Mouse (Mus musculus) mesoderm, embryonic 11.5 days (tissue): ENCODE data around the gene Cd300lg.

ENCODE experiments used
- DNase-seq: peaks from one replicate; pipeline ENCODE4 v3.0.0-alpha.2; 2012; ENCODE audit warnings: low read depth, low spot score

The Cd300lg gene

DNA sequence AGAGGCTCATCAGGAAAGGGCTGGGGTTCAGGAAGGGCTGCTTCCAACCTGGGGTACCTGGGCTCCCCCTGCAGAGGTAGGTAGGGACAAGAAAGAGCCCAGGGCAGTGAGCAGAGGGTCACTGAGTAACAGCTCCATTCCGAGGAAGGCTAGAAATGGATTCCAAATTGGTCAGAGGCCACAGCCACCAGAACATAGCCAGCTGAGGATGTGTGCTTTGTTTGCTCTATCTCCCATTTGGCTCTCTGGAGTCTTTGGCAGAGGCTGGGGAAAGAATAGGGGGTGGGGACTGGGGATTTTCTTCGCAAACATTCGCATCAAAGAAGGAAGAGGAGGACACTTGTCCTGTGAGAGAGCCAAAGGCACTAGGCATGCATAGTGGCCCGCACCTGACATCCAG, 10.6 kb downstream of the Cd300lg start:
- DNase-seq: no peak

DNA sequence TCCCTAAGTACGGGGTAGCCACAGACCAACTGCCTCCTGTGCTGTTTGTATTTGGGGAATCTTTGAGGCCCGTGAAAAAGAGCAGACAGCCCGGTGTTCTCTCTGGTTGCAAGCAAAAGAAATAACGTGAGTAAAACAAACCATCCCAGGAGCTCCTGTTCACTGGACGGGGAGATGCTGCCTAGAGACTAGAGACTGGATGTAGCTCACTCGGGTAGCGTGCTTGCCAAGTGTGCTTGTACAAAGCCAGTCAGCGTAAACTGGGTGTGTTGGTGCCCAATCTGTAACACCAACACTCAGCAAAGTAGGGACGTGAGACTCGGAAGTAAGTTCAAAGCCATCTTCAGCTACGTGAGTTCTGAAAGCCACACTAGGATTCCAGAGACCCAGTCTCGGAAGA, 11.4 kb downstream of the Cd300lg start:
- DNase-seq: no peak

DNA sequence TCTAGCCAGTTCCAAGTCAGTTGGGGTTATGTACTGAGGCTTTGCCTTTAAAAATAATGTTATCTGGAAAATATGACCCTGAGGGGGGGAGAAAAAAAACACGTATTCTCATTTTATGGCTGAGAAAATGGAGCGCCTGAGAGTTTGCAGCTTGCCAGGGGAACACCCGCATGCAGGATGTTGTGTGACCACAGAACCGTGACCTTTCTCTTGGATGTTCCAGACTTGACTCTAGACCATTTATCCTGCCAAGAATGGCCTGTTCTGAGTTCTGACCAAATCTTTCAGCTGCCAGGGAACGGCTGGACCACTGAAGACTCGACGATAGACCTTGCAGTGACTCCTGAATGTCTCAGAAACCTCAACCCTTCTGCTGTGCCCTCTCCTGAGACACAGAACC, 11.9 kb downstream of the Cd300lg start:
- no peak for DNase-seq

DNA sequence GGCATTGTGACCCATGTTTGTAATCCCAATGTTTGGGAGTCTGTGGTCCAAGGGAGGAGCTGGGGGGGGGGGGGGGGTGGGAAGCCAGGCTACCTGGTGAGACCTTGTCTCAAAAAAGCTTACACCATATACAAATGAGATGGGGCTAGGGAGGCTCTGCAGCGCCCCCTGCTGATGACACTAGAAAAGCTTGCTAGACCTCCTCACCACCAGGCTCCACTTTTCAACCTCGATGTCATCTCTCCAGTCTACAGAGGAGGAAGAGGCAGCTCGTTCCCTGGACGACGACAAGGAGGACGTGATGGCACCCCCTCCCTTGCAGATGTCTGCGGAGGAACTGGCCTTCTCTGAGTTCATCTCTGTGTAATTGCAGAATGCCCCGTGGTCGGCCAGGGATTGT, 12.5 kb downstream of the Cd300lg start:
- peak; percentile 66 for DNase-seq

DNA sequence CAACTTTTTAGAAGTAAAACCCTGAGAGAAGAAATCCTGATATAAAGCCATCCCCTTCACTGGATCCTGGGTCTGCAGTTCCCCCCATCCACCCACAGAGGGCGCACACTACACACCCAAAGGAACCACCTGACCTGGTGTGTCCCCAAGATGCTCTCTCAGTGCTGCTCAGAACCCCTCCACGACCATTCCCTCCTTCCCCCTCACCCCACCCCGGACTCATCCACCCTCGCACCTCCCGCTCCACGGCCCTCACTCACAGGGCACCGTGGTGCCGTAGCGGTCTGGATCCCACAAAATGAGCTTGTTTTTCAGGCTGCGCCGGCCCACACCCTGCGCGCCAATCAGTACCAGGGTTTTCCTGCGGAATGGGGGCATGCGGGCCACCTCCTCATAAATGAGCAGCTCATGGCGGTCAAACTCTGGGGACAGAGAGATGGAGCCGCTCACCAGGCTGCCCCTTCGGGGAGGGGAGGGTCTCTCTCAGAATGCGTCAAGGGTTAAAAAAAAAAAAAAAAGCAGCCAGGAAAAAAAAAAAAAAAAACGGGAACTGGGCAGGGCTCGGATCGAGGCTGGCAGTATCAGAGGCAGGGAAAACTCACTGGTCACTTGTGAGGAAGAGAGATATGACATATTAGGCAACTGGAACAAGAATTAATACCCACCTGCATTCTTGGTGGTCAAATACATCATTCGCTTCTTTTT, 20.1 kb downstream of the Cd300lg start:
- DNase-seq: peak; percentile 82

DNA sequence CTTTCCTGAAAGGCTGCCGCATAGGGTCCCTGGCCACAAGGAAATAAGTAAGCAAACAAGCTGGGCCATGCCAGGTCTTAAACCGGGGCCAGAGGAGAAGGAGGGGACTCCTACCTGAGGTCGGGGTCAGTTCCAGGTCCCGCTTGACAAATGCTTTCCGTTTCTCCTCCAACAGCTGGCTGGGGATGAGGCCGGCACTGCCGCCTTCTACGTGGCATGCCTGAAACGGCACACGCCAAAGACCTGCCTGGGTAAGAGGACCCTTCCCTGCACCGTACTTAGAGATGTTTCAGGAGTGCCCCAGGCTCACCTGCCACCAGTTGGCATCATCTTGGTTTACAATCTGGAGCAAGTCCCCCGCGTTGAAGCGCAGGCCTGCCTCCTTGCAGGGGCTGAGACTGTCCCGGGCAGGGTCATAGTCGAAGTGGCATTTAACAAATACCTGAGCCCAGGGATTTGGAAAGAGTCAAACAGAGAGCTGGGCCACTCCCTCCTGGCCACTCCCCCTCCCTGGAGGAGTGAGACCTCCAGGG, 20.7 kb downstream of the Cd300lg start:
- no peak for DNase-seq

DNA sequence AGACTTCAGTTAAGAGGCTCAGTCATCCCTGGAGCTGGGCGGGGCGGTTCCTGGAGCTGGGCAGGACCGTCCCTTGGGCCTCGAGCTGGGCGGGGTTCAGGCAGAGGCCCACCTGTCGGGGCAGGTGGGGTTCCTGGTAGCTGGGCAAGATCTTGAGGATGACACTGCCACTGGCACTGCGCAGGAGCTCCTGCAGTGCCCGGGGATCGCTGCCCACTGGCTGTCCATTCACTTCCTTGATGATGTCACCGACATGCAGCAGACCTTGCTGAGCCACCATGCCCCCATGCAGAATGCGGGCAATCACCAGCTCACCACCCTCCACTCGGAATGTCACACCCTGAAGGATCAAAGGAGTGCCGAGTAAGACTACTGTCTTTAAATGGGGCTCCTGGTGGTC, 21.8 kb downstream of the Cd300lg start:
- no peak for DNase-seq

DNA sequence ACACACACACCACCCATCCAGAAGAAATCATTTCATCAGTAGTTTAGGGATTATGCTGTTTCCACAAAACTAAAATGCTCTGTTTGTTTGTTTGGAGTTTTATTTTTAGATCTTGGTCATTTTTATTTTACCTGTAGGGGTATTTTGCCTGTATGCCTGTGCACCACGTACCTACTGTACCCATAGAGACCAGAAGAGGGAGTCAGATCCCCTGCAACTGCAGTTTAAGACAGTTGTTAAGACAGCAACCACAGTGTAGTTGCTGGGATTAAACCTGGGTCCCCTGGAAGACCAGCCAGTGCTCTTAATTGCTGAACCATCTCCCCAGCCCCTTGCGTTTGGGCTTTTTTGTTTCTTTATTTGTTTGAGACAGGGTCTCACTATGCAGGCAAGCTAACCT, 27.7 kb downstream of the Cd300lg start:
- DNase-seq: no peak

DNA sequence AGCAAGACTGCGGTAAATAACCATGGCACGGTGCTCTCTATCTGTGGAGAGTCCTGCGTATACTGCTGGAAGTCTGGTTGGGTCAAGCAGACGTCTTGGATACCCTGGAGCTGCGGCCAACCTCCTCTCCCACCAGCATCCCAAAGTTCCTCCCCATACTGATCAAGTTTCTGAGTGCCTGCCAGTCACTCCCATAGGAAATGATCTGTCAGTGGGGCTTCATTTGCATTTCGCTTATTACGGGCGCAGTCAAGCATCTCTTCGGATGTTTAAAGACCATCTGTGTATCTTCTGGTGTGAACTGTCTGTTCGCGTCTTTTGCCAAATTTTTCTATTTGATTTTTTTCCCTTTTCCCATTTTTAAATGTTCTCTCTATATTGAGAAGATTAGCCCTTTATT, 28.3 kb downstream of the Cd300lg start:
- DNase-seq: no peak

DNA sequence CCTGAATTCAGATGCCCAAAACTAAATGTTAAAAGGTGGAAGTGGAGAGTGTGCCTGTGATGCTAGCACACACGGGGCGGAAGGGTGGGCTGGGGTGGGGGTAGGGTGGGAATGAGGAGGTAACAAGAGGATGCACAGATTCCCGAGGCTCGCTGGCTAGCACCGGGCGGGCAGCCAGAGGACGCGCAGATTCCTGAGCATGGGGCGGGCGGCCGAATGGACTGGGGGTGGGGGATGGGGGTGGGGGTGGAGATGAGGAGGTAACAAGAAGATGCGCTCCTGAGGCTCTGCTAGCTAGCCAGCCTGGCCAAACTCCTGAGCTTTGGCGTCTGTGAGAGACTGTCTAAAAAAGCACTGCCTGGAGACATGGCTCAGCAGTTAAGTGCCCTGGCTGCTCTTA, 29.1 kb downstream of the Cd300lg start:
- no peak for DNase-seq

DNA sequence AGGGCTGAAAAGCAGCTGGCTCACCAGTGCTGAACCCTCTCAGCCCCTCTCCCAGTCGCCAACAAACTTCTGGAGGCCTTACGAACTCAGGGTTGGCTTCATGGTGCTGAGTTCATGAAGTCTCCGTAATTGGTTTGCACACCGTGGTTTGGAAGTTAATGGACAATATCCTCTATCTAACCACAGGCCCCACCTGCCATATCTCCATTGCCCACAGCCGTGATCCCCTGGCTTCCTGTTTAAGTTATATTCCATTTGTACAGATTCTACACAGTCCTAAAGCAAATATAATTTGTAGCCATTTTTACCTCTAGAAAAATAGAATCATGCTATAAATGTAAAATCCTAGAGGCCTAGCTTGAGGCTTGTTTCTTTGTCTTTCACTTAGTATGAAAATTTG, 31.4 kb downstream of the Cd300lg start:
- DNase-seq: no peak

DNA sequence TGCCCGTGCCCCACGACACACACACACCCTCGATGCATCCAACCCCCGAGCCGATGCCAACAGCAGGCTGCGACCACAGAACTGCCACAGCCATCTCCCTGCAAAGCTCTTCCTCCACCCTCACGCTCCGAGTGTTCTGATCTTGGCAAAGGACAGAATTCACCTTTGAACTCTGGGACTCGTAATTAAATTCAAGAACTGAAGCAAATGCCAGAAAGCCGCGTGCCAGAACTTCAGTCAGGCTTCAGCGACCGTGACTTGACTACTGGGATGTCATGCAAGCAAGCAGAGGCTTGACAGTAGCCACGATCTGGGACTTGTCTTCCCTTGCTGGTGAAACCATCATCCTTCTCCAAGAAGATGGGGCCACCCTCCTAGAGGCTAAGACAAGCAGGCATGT, 32.4 kb downstream of the Cd300lg start:
- DNase-seq: no peak

DNA sequence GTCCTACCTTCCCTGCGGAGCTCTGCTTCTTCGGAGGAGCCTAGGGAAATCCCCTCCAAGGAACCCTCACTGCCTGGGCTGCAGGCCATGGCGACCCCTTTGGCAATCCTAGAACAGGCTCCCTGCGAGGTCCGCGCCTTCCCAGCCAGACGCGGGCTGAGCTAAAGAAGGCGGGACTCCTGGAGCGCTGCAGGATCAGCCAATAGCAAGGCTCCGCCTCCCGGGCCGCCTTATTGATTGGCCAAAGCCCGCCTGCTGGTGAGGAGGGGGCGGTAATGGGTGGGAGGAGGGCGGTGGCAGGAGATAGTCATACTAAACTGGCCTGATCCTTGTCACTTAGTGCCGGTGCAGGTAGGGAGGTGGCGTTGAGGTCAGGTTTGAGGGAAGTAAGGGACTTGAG, 41.0 kb downstream of the Cd300lg start:
- peak; percentile 88 for DNase-seq

DNA sequence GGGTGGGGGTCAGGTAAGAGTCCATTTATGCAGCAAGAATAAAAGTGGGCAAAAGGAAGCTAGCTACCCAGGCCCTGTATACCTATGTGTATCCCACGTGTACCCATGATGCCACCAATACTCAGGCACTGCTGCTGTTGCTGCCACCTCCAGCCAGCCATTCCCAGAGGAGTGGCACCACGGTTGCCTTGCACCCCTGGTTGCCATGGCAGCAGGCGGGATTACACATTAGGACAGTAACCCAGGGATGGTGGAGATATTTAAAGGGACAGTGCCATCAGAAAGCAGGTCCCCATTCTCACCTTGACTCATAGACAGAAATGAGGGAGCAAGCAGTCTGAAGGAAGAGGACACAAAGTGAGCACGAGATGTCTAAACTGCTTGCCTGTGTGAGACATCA, 41.9 kb downstream of the Cd300lg start:
- DNase-seq: no peak

DNA sequence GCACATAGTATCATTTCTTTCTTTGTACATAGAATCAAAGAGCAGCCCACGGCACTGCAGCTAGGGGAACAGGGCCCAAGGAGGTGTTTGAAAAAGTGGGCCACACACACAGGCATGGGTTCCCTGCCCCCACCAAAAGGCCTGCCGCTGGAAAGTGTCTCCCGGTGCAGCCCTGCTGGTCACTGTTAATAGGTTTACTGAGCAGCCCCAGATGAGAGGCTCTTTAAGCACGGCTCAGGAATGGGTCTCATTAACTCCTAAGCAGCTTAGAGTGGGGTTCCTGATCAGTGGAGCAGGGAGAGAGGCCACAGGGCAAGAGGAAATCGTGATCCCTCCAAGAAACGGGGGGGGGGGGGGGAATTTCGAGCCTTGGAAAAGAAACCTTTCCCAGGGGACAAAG, 42.9 kb downstream of the Cd300lg start:
- DNase-seq: no peak

DNA sequence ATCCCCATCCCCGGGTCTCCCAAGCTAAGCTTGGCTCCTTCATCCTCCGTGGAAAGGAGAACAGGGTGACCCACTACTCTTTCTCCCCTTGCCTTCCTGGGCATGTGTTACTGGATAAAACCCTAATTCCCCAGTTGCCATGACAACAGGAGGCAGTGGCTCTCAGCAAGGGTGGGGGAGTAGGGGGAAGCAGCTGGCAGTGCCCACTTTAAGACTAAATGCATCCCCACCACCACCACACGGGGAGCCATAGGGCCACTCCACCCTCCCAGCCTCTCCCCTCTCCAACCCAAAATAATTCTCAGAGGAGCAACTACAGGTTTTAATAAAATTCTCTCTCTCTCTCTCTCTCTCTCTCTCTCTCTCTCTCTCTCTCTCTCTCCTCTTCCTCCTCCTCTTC, 45.0 kb downstream of the Cd300lg start:
- peak; percentile 53 for DNase-seq

DNA sequence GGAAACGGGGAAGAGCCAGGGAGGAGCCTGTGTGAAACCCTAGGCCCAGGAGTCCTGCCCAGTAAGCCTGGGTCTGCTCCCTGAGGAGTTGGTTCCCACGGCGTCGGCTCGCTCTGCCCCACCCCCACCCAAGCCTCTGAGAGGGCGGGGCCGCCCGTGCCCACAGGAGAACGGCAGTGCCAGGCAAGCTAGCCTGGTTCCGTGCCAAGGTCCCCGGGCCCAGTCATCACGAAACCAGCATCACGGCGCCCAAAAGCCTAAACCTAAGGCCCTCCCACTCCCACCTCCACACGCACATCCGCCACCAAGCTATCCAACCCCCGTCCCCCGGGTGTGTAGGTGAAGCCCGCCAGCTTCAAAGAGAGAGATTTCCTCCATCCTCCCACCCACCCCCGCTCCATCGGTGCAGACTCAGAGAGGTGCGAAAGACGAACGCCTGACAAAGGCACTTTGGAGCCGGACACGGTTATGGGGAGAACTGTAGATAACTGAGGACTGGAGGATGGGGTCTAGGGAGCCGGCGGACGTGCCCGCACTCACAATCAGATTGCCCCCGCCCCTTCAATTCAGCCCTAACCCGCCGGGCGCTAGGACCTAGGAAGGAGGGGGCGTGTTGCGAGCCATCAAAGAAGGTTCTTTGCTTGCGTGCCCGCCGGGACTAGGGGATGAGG, 45.9 kb downstream of the Cd300lg start:
- peak; percentile 87 for DNase-seq

DNA sequence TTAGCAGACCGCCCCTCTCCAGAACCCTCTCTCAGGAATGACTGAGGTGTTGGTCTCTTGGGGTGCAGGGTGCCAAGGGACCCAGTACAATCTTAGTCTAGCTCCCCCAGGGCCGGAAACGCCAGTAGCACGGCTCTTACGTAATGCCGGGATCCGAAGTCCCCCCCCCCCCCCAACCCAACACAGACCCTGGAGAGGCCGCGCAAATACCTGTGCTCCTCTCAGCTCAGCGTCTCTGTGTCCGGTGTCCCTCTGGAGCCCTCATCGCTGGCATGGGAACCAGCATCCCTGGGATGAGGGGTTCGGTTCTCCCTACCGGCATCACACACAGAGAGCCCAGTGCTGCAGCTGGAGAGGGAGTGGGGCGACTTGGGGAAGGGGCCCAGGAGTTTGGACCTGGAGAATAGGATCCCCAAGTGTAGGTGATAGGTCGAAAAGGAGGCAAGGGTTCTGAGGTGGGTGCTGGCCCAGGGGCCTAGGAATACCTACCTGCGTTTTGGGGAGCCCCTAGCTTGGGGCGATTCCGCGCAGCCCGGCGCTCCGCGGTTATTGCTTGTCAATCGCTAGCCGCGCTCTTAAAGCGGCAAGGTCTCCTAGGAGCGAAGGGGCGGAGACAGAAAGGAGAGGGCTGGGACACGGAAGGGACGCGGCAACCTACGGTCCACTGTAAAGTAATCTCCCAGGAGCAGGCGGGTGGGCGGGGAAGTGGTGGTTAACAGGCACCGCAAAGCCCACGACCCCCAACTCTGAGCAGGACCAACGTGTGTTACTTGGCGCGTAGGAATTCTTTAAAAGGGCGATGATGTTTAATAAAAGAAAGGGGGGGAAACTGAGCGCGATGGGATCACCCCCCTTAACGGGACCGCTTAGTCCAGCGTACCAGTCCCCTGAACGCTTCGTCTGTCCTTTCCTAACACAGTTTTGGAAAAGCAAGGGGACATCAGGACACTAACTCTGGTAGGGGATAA, 46.9 kb downstream of the Cd300lg start, which contains the start of gene Mpp2:
Gene Mpp2, minus strand, starts transcription at position 585 of the 968 bp plus-strand sequence.
- peak; percentile 86 for DNase-seq

DNA sequence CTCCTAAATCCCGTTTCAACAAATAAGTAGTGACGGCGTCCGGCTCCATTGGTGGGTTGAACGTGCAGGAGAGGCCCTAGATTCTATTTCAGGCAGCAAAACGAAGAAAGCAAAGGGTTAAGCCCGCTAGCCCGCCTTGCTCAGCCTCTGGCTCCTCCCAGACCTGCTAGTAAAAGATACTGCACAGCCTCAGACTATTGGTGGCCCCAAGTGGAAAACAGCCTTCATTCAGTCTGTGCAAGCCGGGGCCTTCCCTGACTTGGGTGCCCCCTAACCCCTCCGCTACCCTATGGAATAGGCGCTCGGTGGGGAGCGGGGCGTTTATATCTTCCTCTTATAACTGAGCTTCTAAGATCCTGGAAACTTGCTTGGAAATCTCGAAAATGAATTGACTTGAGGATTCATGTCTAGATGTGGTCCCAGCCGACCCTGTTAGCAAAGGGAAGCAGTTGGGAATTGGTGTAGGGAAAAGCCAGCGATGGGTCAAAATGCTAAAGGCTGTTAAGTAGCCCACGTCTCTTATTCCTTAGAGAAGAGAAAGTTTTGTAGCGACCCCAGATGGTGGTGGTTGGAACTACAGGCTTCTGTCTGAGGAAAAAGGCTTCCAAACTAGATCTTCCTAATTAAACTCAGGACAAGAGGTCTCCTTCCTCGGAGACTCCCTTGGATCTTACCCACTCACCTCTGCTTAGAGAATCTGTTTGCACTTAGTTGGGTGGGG, 47.9 kb downstream of the Cd300lg start:
- DNase-seq: peak; percentile 84

DNA sequence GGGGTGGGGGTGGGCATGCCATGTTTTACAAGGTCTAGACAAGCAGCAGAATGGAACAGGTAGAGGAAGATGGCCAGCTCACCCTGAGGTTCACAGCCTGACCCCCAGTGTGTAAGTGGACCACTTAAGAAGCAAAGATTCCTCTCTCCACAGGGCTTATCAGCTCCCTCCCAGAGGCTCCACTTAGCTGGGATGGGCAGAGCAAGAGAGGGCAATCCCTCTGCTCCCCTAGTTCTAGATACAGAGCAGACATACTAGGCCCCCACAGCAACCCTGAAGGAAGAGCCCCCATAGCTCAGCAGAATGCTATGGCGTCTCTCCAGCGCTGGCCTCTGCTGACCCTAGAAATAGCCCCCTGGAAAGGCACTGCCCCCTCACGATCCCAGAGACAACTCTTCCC, 54.4 kb downstream of the Cd300lg start:
- no peak for DNase-seq

DNA sequence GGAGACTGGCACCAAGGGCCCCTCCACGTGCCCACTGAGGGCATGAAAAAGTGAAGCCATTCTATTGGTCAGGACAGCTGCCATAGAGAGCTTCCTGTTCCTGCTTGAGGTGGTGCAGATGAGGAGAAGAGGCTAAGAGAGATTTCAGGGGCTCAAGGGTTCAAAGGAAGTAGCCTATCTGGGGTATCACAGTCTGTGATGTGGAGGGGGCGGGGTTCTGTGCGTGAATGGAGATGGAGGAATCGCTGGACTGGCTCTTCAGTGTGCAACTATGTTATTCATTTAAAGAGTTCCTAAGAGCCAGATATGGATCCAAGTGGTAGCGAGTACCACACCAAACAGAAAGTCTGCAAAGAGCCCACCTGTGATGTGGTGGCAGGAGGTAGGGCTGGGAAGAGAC, 55.1 kb downstream of the Cd300lg start:
- DNase-seq: no peak
